Mouse (Mus musculus) embryonic stem cell, embryonic (primary cell): Measurements from ENCODE around the gene Thop1.

Experiments
- CTCF ChIA-PET, 4 experiments: fragments of 300-600 bp in 2 of 4; fragments of 350-600 bp in 2 of 4; sonication (Branson Sonifier 250); formaldehyde crosslinking; loops; one replicate each; lab custom pipeline; 2022; ENCODE audit warnings: inconsistent platforms in 2 of 4; lab: Charles Lee
- POLR2A ChIA-PET, 4 experiments: fragments of 300-600 bp in 2 of 4; fragments of 350-600 bp in 2 of 4; sonication (Branson Sonifier 250); formaldehyde crosslinking; loops; one replicate each; lab custom pipeline; 2022; ENCODE audit warnings: antibody characterized with exemption in 4 of 4, inconsistent platforms in 1 of 4; lab: Charles Lee

Gene Thop1

DNA sequence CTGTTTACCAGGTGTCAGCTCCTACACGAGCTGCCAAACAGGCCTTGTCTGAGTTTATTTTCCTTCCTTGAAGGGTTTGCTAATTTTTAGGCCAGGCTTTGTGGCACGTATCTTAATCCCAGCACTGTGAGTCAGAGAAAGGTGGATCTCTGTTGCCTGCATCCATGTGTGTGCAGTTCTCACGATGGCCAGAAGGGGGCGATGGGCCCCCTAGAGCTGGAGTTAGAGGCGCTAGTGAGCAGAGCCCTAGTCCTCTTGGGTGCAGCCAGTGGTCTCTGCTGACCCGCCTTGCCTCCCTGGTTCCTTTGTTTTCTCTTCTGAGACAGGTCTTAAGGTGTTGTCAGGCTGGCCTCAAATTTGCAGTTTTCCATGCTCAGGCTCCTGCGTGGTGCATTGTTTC is 3.6 kb downstream of the Thop1 start:
- ChIA-PET CTCF (interaction anchor here (0.5 to 6.9 kb wide), 39 partner anchors 9 to 869 kb away, joined by 3 to 98 read pairs (median 4); partner anchors contain the start of genes Sgta (in 2 of the 4), Eef2 (in 1 of the 4), Gng7 (in 1 of the 4) and Pip5k1c (in 1 of the 4)), POLR2A (interaction anchor here in 3 of 4 experiments (0.5 to 3.2 kb wide), 18 partner anchors 9 to 274 kb away, joined by 3 to 13 read pairs (median 3); partner anchors contain the start of genes Sgta (in 2 of the 3), Eef2 (in 1 of the 3), Gadd45b (in 1 of the 3) and Gng7 (in 1 of the 3))

- ChIA-PET POLR2A (interaction anchor here in 3 of 4 experiments (0.7 to 1.7 kb wide), 10 partner anchors 9 to 146 kb away, joined by 3 to 5 read pairs (median 4); partner anchors contain the start of genes Map2k2 (in 2 of the 3), Gadd45b (in 1 of the 3) and Gng7 (in 1 of the 3)), CTCF (interaction anchor here in 2 of 4 experiments (0.5 to 2.0 kb wide), 4 partner anchors 11 to 194 kb away, joined by 3 to 19 read pairs (median 5); no protein-coding TSS in a partner anchor)
These were observed 5.9 kb downstream of the Thop1 start for GRCm38 (mm10) chr10:81075734-81076133.

DNA sequence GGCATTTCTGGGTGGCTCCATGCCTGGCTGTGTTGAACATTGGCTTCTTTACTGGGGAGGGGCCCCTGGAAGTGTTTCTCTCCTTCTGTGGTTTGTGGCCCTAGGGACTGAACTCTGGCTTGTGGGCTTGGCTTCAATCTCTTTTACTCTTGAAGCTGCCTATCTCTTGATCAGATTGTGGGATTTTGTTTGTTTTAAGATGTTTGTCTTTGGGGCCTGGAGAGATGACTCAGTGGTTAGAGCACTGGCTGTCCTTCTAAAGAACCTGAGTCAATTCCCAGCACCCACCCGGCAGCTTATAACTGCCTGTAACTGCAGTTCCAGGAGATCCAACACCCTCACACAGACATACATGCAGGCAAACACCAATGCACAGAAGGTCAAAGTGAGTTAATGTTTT is 6.5 kb downstream of the Thop1 start:
- POLR2A ChIA-PET: interaction anchor here in 3 of 4 experiments (0.6 to 1.7 kb wide), 9 partner anchors 10 to 147 kb away, joined by 3 to 5 read pairs (median 3); partner anchors contain the start of genes Map2k2 (in 2 of the 3), Gadd45b (in 1 of the 3) and Gng7 (in 1 of the 3)
- CTCF ChIA-PET: interaction anchor here in 3 of 4 experiments (0.5 to 2.0 kb wide), 3 partner anchors 11 to 58 kb away, joined by 6 to 19 read pairs (median 16); no protein-coding TSS in a partner anchor

GRCm38 (mm10) chr10:81077916-81078315 is 8.1 kb downstream of the Thop1 start:
- ChIA-PET POLR2A (interaction anchor here in 3 of 4 experiments (1.0 to 3.8 kb wide), 9 partner anchors 8 to 148 kb away, joined by 3 to 15 read pairs (median 5); partner anchors contain the start of genes Map2k2 (in 2 of the 3), Sgta (in 2 of the 3), Gadd45b (in 1 of the 3) and Thop1 (in 1 of the 3)), CTCF (interaction anchor here in 2 of 4 experiments (0.9 to 1.0 kb wide), 3 partner anchors 60 to 197 kb away, joined by 3 to 4 read pairs (median 3); no protein-coding TSS in a partner anchor)

DNA sequence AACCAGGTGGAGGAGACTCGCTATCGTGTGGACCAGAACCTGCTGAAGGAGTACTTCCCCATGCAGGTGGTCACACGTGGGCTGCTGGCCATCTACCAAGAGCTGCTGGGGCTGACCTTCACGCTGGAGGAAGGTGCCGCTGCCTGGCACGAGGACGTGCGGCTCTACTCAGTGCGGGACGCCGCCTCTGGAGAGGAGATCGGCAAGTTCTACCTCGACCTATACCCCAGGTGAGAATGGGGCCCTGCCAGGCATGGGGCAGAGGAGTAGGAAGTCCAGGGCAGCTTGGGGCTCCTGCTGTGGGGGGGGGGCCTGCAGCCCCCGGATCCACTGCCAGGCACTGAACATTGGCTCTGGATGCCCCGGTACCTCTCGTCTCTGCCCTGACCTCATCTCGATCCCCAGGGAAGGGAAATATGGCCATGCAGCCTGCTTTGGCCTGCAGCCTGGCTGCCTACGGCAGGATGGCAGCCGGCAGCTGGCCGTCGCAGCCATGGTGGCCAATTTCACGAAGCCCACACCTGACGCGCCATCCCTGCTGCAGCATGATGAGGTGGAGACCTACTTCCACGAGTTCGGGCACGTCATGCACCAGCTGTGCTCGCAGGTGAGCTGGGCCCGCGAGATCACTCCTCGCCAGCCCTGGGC is 10.3 kb downstream of the Thop1 start:
- POLR2A ChIA-PET: interaction anchor here in 3 of 4 experiments (0.6 to 3.8 kb wide), 14 partner anchors 9 to 274 kb away, joined by 3 to 40 read pairs (median 4); partner anchors contain the start of genes Eef2 (in 2 of the 3), Map2k2 (in 2 of the 3), Sgta (in 2 of the 3) and Gng7 (in 1 of the 3)
- CTCF ChIA-PET: interaction anchor here in 2 of 4 experiments (0.6 to 1.5 kb wide), 6 partner anchors 10 to 1473 kb away, joined by 3 read pairs; partner anchors contain the start of gene Thop1 (in 1 of the 2)

DNA sequence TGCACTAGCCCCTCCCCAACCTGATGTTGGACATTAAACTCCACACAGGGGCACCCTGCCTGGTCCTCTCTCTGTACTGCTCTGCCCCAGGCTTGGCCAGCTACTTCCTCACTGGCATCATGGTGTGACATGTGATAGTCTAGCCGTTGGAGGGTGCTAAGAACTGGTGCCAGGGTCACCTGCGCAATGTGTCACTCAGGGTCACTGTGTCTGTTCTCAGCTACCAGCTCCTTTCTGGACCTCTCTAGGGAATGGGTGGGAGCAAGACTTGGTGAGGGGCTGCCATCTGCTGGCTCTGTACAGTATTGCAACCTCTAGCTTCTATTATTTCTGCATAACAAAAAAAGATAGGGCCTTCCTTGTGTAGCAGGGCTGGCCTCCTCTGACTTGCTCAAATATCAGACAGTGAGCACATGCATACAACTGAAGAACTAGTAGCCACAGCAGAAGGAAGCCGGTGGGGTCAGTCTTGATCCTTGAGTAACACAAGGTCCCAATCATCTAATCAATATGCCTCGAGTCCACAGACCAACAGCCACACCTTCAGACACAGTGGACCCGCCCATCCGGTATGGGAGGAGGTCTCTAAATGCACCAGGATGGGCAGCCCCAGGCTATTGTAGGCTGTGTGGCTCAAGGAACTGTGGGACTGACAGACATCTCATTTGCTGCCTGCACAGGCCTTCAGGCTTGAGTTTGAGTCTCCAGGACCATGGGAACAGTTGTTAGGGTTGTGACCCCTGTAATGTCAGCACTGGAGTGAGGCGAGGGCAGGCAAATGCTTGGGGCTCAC is 12.5 kb downstream of the Thop1 start:
- ChIA-PET CTCF (interaction anchor here (0.5 to 3.4 kb wide), 127 partner anchors 9 to 636 kb away, joined by 3 to 98 read pairs (median 4); partner anchors contain the start of genes Map2k2 (in 4 of the 4), Slc39a3 (in 4 of the 4), Thop1 (in 4 of the 4) and Sgta (in 3 of the 4)), POLR2A (interaction anchor here (0.5 to 3.3 kb wide), 76 partner anchors 8 to 400 kb away, joined by 3 to 40 read pairs (median 4); partner anchors contain the start of genes Map2k2 (in 4 of the 4), Eef2 (in 3 of the 4), Gadd45b (in 3 of the 4) and Sgta (in 2 of the 4))

DNA sequence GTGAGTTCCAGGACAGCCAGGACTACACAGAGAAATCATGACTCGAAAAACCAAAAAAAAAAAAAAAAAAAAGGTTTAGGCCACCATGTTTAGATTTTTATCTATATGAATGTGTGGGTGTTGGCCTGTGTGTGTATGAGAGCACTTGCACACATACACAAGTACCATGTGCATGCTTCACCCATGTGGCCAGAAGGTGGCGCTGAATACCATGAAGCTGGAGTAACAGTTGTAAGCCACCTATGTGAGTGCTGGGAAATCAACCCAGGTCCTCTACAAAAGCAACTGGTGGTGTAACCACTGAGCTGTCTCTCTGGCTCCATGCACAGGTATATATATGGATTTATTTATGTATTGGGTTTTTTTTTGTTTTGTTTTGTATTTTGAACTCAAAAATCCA is 17.2 kb downstream of the Thop1 start:
- CTCF ChIA-PET: interaction anchor here (0.5 to 3.8 kb wide), 27 partner anchors 8 to 525 kb away, joined by 3 to 20 read pairs (median 4); partner anchors contain the start of genes Map2k2 (in 2 of the 4) and Pip5k1c (in 1 of the 4)
- POLR2A ChIA-PET: interaction anchor here in 3 of 4 experiments (0.6 to 7.7 kb wide), 14 partner anchors 10 to 256 kb away, joined by 3 to 83 read pairs (median 4); partner anchors contain the start of genes Eef2 (in 3 of the 3) and Map2k2 (in 2 of the 3)

GRCm38 (mm10) chr10:81089216-81089615 is 19.4 kb downstream of the Thop1 start:
- POLR2A ChIA-PET: interaction anchor here in 3 of 4 experiments (0.6 to 7.7 kb wide), 15 partner anchors 12 to 472 kb away, joined by 3 to 83 read pairs (median 4); partner anchors contain the start of genes Map2k2 (in 2 of the 3), Eef2 (in 1 of the 3) and Thop1 (in 1 of the 3)

GRCm38 (mm10) chr10:81090621-81091020 is 20.8 kb downstream of the Thop1 start:
- ChIA-PET POLR2A (interaction anchor here in 3 of 4 experiments (0.7 to 7.7 kb wide), 14 partner anchors 8 to 87 kb away, joined by 3 to 83 read pairs (median 5); partner anchors contain the start of genes Map2k2 (in 3 of the 3) and Eef2 (in 2 of the 3)), CTCF (interaction anchor here in 3 of 4 experiments (0.7 to 4.1 kb wide), 4 partner anchors 8 to 102 kb away, joined by 3 to 32 read pairs (median 4); no protein-coding TSS in a partner anchor)

More at GRCm38 (mm10) chr10:81089216-81089615, 19.4 kb downstream of the Thop1 start:
- CTCF ChIA-PET: interaction anchor here (0.6 to 2.8 kb wide), 9 partner anchors 16 to 317 kb away, joined by 3 to 11 read pairs (median 5); partner anchors contain the start of genes Diras1 (in 1 of the 4), Map2k2 (in 1 of the 4) and Tjp3 (in 1 of the 4)

- POLR2A ChIA-PET: interaction anchor here (0.6 to 7.7 kb wide), 44 partner anchors 8 to 416 kb away, joined by 3 to 83 read pairs (median 4); partner anchors contain the start of genes Eef2 (in 3 of the 4), Map2k2 (in 3 of the 4), Gadd45b (in 2 of the 4) and Sgta (in 2 of the 4)
- CTCF ChIA-PET: interaction anchor here in 3 of 4 experiments (0.6 to 4.1 kb wide), 13 partner anchors 8 to 625 kb away, joined by 3 to 32 read pairs (median 4); partner anchors contain the start of genes Map2k2 (in 1 of the 3) and Pip5k1c (in 1 of the 3)
These were observed 22.8 kb downstream of the Thop1 start for GRCm38 (mm10) chr10:81092465-81093250.

GRCm38 (mm10) chr10:81094931-81095678 is 25.3 kb downstream of the Thop1 start:
- ChIA-PET CTCF (interaction anchor here (0.6 to 1.8 kb wide), 8 partner anchors 8 to 464 kb away, joined by 4 to 7 read pairs (median 5); partner anchors contain the start of genes Aes (in 1 of the 4) and Thop1 (in 1 of the 4)), POLR2A (interaction anchor here in 3 of 4 experiments (0.6 to 2.9 kb wide), 17 partner anchors 9 to 635 kb away, joined by 3 to 25 read pairs (median 4); partner anchors contain the start of genes Eef2 (in 3 of the 3), Map2k2 (in 3 of the 3) and Thop1 (in 1 of the 3))

DNA sequence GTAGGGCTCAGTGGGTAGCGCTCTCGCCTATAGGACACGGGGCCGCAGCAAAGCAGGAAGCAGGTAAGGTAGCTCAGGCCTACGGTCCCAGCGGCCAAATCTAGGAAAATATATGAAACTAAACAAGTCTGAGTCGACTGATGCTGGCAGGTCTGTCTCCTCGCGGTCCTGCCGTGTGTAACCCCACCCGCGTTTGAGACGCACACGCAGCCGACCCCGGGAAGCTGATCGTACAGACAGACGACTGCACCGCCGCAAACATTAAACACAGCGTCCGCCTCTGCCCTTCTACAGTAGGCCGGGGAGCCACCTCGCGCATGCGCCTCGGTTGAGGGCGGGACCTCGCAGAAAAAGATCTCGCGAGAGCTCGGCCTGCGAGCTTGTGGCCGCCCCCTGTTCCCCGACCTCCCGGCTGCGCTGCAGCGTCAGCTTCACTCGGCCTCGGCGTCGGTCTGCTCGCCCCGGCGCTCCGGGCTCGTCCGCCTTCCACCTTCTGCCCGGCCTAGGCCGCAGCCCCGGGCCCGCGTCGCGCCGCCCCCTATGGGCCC is 35.8 kb downstream of the Thop1 start, which contains the start of gene Map2k2:
Map2k2 (plus strand) TSS at position 351 of the 548 bp plus-strand sequence.
- POLR2A ChIA-PET: interaction anchor here (0.6 to 9.5 kb wide), 203 partner anchors 9 to 707 kb away, joined by 3 to 166 read pairs (median 5); partner anchors contain the start of genes Eef2 (in 3 of the 4), Gadd45b (in 3 of the 4), Gng7 (in 3 of the 4) and Pias4 (in 3 of the 4)
- CTCF ChIA-PET: interaction anchor here (0.5 to 2.1 kb wide), 40 partner anchors 9 to 465 kb away, joined by 3 to 26 read pairs (median 3); partner anchors contain the start of genes Atcay (in 1 of the 4), Diras1 (in 1 of the 4), Gng7 (in 1 of the 4) and Pip5k1c (in 1 of the 4)

- ChIA-PET CTCF (interaction anchor here (0.6 to 2.1 kb wide), 40 partner anchors 10 to 1366 kb away, joined by 3 to 26 read pairs (median 3); partner anchors contain the start of genes Atcay (in 1 of the 4), Gng7 (in 1 of the 4), Pip5k1c (in 1 of the 4) and Slc39a3 (in 1 of the 4)), POLR2A (interaction anchor here (0.6 to 9.5 kb wide), 188 partner anchors 9 to 1511 kb away, joined by 3 to 166 read pairs (median 5); partner anchors contain the start of genes Eef2 (in 3 of the 4), Gadd45b (in 3 of the 4), Pias4 (in 3 of the 4) and Sgta (in 3 of the 4))
These were observed 36.4 kb downstream of the Thop1 start for GRCm38 (mm10) chr10:81106113-81106721.
